Mouse (Mus musculus) thymus, postnatal 36 days (tissue): ENCODE measurements around the gene Bzw2.

Source experiments
- DNase-seq, 2 experiments: peaks; one replicate each; pipeline ENCODE4 v3.0.0; 2022; ENCODE audit warnings: mixed read lengths in 2 of 2

Bzw2 gene

DNA sequence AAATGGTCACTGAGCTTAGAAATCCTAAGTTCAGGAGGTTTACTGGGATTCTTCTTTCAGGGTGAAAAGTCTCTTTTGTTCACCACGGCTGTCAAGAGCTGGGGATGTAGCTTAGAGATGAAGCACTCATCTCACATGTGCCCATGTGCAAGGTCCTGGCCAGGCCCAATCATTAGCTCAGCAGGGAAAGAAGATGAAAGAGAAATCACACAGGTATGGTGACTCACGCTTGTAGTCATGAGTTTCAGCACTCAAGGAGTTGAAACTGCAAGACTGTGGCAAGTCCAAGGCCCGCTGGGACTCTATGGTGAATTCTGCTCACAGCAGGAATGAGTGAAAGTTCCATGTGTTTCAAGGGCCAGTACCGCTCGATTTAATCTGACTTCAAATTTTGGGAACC, 23.8 kb downstream of the Bzw2 start:
- no peak for DNase-seq

DNA sequence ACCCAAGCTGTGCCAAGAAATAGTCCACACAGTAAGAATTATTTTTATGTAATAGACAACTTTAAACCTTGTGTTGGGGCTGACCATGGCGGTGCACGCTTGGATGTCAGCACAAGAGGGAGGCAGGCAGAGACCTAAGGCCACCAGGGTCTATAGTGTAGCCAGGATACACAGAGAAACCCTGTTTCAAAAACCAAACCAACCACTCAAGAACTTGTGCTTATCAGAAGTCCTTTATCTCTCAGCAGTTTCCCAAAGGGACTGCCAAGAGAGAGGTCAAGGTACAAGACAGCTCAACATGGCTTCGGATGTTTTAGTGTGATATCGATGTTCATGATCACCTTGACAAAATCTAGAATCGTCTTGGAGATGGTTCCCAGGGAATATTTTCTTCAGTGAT, 24.3 kb downstream of the Bzw2 start:
- no peak for DNase-seq

DNA sequence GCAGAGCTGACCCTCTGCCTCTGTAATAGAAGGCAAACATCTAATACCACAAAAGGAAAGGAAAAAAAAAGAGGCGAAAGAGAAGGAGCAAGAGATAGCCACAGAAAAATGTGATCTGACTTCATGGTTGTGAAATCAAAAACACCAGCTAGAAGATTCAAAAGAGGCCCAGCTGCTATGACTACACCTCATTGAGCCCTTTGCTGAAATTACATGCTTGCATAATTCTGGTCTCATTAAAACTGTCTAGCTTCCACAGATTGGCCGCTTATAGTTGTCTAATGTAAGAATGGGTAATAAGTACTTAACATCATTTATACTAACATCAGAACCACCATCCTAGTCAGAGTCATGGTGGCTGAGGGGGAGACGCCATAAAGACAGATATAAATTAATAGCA, 25.2 kb downstream of the Bzw2 start:
- no peak for DNase-seq

DNA sequence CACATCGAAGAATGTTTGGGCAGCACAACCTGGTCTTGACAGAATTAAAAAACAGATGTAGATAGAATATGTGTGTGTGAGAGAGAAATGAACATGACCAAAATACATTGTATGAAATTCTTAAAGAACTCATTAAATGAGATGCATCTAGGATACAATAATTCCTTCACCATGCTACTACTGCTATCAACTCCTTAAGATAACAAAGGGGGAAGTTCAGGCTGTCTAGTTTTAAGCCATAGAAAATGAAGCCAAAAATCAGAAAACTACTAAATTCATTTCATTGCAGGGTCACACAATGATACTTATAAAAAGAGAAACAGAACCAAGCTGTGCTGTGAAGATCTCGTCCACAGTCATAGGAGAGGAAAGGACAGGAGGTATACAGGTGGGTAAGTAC, 25.6 kb downstream of the Bzw2 start:
- DNase-seq = no peak

DNA sequence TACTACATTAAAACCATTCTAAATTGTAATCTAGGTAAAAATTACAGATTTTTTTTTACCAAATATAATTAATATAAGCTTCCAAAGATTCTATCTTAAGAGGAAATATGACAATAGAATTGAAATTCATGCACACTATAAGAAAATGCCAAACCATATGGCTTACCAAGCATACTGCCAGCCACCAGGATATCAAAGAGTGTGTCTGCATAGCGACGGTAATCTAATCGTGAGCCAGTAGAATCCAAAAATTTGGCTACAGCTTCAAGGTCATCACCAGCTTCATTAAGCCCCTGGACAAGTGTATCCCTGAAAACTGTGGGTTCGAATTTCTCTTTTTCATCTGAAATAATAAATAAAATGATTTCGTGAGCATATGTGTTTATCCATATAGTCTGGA, 28.1 kb downstream of the Bzw2 start:
- DNase-seq = no peak

DNA sequence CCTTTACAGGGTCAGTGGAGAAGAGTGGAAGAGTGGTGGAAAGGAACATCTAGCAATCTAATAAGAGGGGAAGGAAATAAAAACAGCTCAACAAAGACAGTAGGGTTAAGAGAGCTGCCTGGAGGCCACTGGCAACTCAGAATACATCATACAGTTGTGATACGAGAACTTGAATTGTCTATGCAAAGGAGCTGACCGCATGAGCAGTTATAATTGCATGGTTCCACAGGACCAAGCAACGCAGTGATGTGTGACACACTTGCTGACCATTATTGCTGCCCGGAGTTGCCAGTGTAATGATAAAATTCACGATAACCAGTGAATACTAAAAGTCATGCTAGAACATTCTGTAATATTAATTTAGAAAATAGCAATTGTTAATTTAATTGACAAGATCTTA, 31.8 kb downstream of the Bzw2 start:
- DNase-seq = no peak

DNA sequence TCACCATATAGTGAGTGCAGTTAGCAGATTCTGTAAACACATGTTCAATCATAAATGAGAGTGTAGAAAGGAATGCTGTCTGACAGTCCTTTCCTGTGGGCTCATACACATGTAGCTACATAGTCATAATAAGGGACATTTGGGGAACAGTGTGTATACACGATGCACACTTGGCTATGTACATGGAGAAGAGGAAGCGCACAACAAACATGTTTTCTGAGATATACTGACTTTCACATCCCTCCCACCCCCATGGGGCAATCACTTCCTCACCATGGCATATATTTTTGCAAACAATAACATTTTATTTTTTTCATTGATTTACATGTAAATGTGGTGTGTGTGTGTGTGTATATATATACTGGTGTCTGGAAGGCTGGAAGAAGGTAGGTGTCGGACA, 38.6 kb downstream of the Bzw2 start:
- DNase-seq = no peak

DNA sequence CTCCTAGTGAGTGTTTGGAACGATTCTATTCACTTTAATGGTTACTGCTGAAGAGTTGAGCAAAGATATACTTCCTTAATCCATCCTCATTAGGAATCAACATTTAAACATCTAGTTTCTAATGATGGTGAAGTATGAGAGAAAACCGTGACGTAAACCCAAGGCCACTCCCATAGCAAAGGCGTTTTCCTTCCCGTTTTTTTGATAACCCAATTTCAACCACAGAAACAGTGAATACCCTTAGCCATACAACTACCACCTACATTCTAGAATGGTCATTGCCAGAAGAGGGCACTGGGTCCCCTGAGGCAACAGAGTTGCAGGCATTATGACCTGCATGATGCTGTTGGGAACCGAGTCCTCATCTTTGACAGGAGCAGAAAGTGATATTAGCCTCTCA, 40.7 kb downstream of the Bzw2 start:
- no peak for DNase-seq

DNA sequence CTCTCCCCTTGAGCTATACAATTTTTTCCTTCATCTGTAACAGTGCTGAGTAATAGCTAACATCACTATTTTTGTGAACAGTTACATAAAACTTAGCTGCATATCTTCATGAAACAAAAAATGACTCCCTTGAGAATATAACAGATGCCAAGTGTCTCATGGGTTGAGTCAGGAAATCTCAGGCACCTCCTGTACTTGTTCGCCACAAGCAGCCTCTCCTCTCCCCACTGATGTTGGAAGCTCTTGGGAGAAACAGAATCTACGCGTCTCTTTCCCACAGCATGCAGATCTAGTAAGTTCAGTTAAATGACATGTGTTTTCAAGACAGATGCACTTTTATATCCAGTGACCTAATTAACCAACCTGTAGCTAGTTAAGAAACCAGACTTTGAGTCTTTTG, 45.8 kb downstream of the Bzw2 start:
- no peak for DNase-seq

DNA sequence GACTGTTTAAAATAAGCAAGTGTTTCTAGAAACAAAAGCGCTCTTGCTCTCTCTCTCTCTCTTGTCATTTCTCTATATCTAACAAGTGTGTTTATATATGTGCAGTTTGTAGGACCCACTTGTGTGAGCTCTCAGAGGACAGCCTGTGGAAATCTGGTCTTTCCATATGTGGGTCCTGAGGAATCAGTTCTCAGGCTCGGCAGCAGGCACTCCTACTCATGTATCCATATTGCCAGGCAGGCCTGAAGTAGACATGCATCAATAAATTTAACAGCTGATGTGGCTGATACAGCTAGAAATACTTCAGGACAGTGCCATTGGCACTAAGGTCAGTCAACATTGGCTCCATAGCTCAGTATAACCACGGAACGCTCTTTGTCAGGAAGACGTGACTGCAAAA, 46.8 kb downstream of the Bzw2 start:
- no peak for DNase-seq

DNA sequence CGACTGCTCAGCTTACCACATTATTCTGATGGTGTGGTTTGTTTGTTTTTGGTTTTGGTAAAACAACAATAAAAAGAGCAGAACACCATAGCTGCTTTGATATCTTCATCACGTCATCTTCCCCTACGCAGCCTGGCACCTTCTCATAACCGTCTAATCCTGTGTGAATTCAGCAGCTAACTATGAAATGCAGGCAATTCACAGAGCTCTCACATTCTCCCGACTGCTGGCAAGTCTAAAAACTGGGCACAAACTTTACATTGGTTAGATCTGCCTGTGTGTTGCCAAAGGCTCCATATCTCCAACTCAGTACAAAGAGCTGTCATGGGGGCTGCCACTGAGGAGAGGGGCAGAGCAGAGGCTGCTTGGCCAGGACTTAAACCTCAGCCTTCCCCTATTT, 47.4 kb downstream of the Bzw2 start:
- DNase-seq = no peak

DNA sequence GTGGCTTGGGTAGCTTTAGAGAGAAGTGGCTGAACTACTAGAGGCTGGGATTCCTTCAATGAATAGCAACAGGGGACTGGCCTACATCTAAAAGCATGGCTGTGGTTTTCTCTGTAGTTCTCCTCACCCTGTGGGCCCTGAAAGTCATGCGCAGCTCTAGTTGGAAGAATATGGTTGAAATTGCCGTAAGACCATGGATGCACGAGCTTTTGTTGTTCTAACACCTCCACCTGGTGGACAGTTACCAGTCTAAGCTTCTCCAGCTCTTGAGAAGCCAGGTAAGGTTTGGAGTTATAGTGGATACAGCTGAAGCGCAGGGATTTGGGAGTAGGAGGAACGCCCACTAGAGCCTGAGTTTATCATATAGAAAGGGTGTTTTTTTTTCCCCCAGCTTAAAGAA, 49.4 kb downstream of the Bzw2 start:
- DNase-seq = no peak

DNA sequence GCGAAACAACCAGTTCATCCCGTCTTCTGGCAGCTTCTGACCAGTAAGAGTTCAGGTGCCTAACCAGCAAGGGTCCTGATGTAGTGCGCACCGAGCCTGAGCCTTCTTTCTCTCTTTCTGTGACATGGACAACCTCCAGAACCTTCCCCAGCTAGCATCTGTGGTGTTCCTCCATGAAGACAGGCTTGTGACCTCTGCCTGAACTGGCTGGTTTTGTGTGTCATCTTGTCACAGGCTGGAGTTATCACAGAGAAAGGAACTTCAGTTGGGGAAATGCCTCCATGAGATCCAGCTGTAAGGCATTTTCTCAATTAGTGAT, 54.3 kb downstream of the Bzw2 start:
- no peak for DNase-seq

DNA sequence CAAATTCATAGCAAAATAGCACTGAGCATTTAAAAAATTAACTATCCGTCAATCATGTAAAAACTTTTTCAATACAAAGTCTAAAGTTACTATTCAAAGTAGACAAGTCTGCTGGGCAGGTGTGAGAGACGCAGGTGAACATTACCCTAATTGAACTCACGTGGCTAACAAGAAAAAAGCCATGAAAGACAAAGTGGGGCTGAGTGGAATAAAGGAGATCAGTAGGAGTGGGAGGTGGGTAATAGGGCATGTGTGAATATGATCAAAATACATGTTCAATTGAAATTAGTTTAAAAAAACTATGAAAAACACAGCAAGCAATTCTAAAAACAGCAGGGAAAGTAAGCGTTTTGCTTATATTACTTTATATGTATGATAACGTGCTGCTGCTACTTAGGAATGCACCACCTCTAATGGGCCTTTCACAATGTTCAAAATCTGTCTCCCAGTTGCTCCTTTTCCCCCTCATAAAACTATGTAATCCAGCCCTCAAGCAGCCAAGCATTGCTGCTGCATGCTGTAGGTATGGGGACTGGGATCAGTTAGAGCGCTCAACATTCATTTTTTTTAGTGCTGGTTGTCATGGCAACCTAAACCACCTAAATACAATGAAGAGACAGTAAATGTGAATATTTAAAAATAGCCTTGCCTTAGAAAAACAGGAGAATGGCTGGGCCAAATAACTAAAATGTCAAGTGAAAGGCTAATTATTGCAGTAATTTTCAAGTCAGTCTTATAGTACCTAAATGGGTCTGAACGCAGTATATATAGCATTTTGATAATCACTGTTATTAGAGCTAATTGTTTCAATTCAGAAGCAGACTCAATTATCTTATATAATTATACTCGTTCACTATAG, 54.9 kb downstream of the Bzw2 start:
- DNase-seq = no peak

DNA sequence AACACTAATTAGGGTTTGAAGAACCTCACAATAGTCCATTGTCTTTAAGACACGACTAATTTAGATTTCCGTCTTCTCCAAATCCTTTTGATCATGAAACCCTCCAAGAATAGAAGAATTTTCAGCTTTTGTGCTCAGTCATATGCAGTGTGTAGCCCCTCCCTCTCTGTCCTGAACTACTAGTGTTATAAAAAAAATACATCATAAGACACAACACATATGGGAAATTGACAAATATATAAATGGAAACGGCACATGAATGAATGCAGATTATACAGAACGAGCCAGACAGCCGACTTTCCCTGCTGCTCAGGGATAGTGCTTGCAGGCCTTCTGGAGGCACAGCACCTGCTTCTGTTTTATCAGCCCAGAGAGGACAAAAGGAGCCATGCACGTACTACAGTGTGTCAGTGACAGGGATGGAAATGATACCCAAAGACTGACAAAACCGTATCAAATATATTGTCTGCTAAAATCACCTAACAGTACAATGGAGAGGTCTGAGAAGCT, 62.5 kb downstream of the Bzw2 start:
- DNase-seq = no peak

DNA sequence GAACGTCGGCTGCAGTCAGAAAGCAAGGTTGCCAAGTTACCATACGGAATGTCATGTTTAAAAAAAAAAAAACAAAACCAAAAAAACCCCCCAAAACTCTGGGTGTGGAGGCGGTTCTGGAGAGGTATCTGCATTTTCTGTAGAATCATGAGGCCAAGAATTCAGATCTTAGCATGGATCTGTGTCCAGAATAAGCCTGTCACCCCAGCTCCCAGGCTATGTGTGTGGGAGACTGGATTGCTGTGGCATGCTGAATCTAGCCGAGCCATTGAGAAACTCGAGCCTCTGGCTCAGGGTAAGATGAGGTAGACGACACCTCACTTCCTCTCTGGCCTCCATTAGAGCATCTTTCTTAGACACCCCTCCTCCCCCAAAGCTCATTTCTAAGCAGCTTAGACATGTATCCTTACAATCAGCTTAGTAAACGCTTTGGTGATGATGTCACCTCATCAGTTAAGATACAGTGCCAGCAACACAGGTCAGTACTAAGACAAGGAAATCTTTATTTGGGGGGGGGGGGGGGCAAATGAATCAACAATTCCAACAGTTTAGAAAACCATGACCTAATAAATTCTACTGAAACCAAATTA, 64.7 kb downstream of the Bzw2 start:
- DNase-seq = no peak

DNA sequence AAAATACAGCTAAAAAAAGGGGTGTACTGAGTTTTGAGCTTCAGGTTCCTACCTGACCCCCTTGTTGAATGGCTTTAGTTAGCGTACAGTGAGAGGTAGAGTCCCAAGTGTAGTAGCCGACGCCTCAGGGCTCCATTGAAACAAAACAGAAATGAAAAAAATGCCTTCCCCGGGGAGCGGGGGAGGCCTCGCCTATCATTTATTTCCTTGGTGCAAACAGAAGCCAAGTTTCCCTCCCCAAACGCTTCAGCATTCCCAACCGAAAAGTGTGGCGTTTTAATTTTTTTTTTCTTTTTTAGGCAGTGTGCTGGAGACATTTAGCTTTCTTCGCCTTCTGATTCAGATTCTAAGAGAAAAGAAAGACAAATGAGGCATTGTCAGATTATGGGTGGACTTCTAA, 65.9 kb downstream of the Bzw2 start:
- no peak for DNase-seq

DNA sequence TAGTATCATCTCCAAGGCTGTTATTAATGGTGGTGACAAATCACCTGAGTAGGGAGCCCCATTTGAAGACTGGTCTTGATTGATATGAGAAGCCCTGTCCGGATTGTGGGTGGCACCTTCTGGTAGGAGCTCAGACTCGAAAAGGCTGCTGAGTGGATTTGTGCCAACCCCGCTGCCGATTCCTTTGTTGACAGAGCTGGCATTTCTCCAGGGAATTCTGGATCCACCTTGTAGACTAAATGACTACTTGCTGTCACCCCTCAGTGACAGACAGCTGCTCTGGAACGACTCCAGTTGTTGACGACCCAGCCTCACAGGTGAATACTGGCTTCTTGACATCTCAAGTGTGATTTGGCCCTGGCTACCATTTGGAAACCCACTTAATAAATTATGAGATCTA, 68.7 kb downstream of the Bzw2 start:
- DNase-seq = no peak

DNA sequence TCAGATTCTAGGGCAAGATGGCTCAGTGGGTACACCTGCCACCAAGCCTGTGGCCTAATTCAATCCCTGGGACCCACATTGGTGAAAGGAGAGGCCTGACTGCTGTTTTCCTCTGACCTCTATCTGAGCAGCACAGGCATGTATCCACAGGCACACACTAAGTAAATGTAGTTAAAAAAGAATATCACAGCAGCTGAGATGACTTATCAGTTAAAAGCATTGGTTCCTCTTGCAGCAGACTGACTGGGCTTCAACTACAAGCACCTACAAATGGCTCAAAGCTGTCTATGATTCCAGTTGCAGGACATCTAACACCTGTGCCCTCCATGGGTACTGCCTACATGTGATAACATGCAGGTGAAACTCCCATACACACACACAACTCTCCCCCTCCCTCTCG, 69.1 kb downstream of the Bzw2 start:
- no peak for DNase-seq

DNA sequence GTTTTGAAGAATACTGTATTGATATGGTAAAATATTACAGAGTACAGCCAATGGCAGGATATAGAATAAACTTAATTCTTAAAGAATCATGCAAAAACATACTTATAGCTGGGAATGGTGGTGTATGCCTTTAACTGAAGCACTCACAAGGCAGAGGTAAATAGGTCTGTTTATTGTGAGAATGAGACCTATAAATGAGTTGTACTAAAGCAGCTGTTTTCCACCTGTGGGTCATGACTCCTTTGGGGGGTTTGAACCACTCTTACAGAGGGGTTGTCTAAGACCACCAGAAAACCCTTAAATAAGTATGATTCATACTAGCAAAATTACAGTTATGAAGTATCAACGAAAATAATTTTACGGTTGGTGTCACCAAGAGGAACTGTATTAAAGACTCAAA, 72.5 kb downstream of the Bzw2 start:
- DNase-seq = no peak

DNA sequence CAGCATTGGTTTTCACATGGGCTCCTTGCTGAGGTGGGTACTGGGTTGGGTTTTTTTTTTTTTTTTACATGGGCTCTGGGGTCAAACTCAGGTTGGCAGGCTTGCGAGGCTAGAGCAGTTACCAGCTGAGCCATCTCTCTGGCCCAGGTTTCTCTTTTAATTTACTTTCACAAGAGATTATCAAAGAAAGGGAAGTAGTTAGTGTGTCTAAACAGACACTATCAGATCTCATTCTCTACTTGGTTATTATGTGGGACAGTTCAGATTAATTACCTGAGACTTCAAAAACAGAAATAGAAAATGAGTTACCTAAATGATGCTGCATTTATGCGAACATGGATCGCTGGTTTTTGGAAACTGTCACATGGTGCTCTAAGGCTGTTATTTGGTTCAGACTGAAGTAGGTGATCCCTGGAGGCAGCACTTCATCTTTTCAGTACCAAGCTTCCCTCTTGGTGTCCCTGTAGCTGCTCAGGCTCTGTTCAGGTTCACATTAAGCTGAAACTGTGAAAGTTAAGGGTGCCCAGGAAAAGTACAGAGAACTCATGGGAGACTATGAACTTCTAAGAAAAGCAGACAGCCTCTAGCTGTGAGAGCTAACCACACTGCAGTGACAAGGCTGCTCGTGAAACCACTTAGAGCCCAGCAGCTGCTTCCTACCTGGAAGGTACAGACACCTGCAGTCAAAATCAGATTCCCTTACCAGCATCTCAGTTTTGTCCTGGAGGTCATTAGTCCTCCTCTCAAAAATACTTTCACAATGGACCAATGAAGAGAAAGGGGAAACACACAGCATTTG, 79.6 kb downstream of the Bzw2 start:
- no peak for DNase-seq

DNA sequence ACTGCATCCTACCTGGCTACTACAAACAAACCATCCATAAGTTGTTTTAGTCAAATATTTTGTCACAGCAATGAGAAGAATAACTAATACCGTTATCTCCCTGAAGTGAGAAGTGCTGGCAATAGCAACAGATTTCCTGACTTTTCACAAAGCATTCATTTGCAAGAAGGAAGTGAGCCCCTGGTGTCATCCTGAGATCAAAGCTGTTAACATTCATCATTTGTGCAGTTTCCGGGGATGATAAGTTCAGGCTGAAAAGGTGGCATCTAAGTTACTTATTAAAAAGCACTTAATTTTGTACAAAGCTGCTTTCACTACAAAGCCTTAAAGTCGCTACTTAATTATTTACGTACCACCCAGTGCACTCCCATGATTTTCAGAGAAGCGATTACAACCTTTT, 85.0 kb downstream of the Bzw2 start:
- DNase-seq = no peak

DNA sequence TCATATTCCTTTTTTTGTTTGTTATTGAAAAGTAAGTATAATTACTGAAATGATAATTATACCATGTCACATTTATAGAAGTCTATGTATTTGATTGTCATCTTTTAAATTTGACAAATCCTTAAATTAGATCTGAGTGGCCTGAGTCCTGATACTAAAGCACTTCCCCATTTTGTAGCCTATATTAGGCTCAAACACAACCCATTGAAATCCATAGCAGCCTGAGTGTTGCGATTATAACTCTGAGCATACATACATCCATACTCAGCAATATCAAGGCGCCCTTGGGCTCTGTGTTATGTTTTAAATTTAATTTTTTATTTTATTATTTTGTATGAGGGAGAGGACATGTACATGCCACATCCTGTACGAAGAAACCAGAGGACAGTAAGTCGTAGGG, 87.6 kb downstream of the Bzw2 start:
- DNase-seq = no peak

DNA sequence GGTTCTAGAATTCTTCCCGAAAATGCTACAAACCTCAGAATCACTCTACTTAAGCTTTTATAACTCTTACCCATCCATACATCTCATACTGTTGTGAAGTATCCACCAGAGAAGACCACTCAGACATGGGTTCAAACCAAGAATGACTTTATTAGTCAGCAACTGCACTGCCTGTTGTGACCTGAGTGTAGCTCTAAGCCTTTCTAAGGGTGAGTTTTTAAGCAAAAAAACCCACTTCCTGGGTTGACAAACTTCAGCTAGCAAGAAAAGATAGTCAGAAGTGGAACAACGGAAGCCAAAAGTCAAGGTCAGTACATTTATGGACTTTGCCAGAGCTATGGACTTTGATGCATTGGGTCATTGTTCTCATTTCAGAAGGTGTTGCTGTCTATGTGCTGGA, 90.3 kb downstream of the Bzw2 start:
- no peak for DNase-seq
